Mouse (Mus musculus) olfactory bulb, adult 2 months (tissue): ENCODE results near the gene Cdk9.

Source experiments
- CTCF ChIP-seq: fragments of 200-500 bp; IDR thresholded peaks from 2 replicates; pipeline ENCODE4 v1.5.1; 2012; ENCODE audit warnings: low read depth, mild to moderate bottlenecking, low read length, moderate library complexity; ENCODE audit not compliant: insufficient read depth
- POLR2A ChIP-seq: fragments of 200-500 bp; IDR thresholded peaks from 2 replicates; pipeline ENCODE4 v1.6.1; 2012; ENCODE audit warnings: mild to moderate bottlenecking, low read depth, low read length, moderate library complexity; ENCODE audit not compliant: insufficient read depth

DNA sequence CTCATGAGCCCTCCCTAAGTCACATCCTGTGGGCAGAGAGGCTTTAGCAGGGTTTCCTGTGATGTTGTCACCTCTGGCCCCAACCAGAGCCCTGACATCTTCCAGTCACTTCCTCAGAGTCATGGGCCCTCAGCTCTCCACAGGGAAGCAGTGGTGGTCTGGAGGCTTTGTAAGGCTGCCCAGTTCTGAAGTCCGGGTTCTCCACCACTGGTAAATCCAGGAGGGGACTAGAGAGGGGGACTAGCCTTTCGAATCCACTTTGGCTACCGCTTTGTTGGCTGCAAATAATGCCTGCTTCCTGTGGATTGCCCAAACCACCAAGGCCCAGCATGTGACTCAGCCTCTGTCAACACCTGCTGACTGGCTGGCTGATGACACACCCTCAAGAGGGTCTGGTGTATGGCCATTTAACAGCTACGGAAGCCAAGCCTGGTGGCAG, 2.1 kb upstream of the Cdk9 start:
- TF ChIP-seq CTCF (no peak), POLR2A (no peak)
